In genomic region chrX:53341531-53341930, GRCm38 (mm10) we compare ENCODE assay signal across 10 mouse cellular contexts. TPM values are rescaled to one million over a fixed set of nuclear protein-coding genes. Genes with fewer than 3 reads are reported as not detected.
DNase-seq lines count a peak whose midpoint lies in the region; ATAC-seq and TF ChIP-seq lines count a peak whose summit lies in the region.
"Had no signal": no experiment of that assay in that cellular context is flagged by ENCODE, and none has a peak within 500 bp of the region (broad histone marks: within the 10 kb centered on the region; RNA-seq: fewer than 3 reads in every experiment).

No protein-coding gene starts in this region.

- peaks cover 2% of the 10 kb centered on the region; the same call in 1 of the 2 replicates for H3K36me3 ChIP-seq in heart, embryonic 10.5 days
- H3K36me3 ChIP-seq in embryonic facial prominence, embryonic 11.5 days (replicated peaks; ENCODE audit: control insufficient read depth, insufficient read depth, low read depth, low read length), result no peaks in the 10 kb centered on the region
- H3K36me3 ChIP-seq in midbrain, postnatal 0 days (ENCODE audit: insufficient read depth, low read length), result no peaks in the 10 kb centered on the region
- H3K36me3 ChIP-seq: embryonic facial prominence, embryonic 12.5 days; limb, embryonic 15.5 days had no signal

- TF ChIP-seq CTCF in midbrain, postnatal 0 days (IDR thresholded peaks at IDR 0.05), result peak; percentile 70

- H3K4me3 ChIP-seq in heart, embryonic 10.5 days, result no peak overlapping the region
- H3K4me3 ChIP-seq in embryonic facial prominence, embryonic 11.5 days (ENCODE audit: low read depth, low read length), result no peak overlapping the region
- no peak overlapping the region for H3K4me3 ChIP-seq in midbrain, postnatal 0 days (ENCODE audit: low read depth, low read length)
- H3K4me3 ChIP-seq: embryonic facial prominence, embryonic 12.5 days; limb, embryonic 15.5 days had no signal

- peak; percentile 31 for DNase-seq in heart, adult 8-10 months (ENCODE audit: low spot score)
- no peak for DNase-seq in heart, embryonic 10.5 days (ENCODE audit: low spot score)
- peak; percentile 43 to 63 for DNase-seq in CD8-positive naive resting alpha-beta T cell, adult 2 months (ENCODE audit: low read depth in 2 of 2, low spot score in 2 of 2)
- peak; percentile 39 to 55 for DNase-seq in adrenal gland, postnatal 36 days
- DNase-seq in embryonic facial prominence, embryonic 11.5 days (ENCODE audit: low spot score), result peak; percentile 49
- peak; percentile 69 to 75 for DNase-seq in kidney, postnatal 4 days
- peak; percentile 8 for DNase-seq in midbrain, postnatal 0 days (ENCODE audit: low spot score)
- peak; percentile 3 to 12 for DNase-seq in thymus, adult 18-20 months

- H3K9me3 ChIP-seq in heart, embryonic 10.5 days, result no peaks in the 10 kb centered on the region
- no peaks in the 10 kb centered on the region for H3K9me3 ChIP-seq in embryonic facial prominence, embryonic 11.5 days (replicated peaks; ENCODE audit: control insufficient read depth, low read length)
- H3K9me3 ChIP-seq in midbrain, postnatal 0 days (ENCODE audit: low read length), result no peaks in the 10 kb centered on the region
- H3K9me3 ChIP-seq: embryonic facial prominence, embryonic 12.5 days; limb, embryonic 15.5 days had no signal

- 61% methylated on average over 2 of the region's 2 CpGs for WGBS in heart, embryonic 10.5 days
- 59% methylated on average over 2 of the region's 2 CpGs for WGBS in embryonic facial prominence, embryonic 11.5 days
- 65% methylated on average over 2 of the region's 2 CpGs for WGBS in midbrain, postnatal 0 days

- H3K4me2 ChIP-seq in embryonic facial prominence, embryonic 11.5 days (ENCODE audit: low read depth, low read length), result no peak overlapping the region
- H3K4me2 ChIP-seq in midbrain, postnatal 0 days (ENCODE audit: low read depth, low read length, poor library complexity, severe bottlenecking), result no peak overlapping the region
- H3K4me2 ChIP-seq: embryonic facial prominence, embryonic 12.5 days; limb, embryonic 15.5 days had no signal

- no peak overlapping the region for H3K27ac ChIP-seq in heart, embryonic 10.5 days
- no peak overlapping the region for H3K27ac ChIP-seq in embryonic facial prominence, embryonic 11.5 days (replicated peaks; ENCODE audit: low read depth, low read length)
- H3K27ac ChIP-seq in midbrain, postnatal 0 days (ENCODE audit: low read depth, low read length), result no peak overlapping the region
- H3K27ac ChIP-seq: embryonic facial prominence, embryonic 12.5 days; limb, embryonic 15.5 days had no signal

- no peak for ATAC-seq in embryonic facial prominence, embryonic 11.5 days (replicated peaks; ENCODE audit: insufficient number of reproducible peaks, low FRiP score, low TSS enrichment, low read depth)
- ATAC-seq in midbrain, postnatal 0 days (ENCODE audit: low FRiP score), result no peak

- no peak overlapping the region for H3K9ac ChIP-seq in embryonic facial prominence, embryonic 11.5 days (replicated peaks; ENCODE audit: low read length)
- H3K9ac ChIP-seq in midbrain, postnatal 0 days (replicated peaks; ENCODE audit: low read length, poor library complexity, severe bottlenecking), result no peak overlapping the region
- H3K9ac ChIP-seq: embryonic facial prominence, embryonic 12.5 days; limb, embryonic 15.5 days had no signal

- no peaks in the 10 kb centered on the region for H3K27me3 ChIP-seq in heart, embryonic 10.5 days (ENCODE audit: insufficient read depth, poor library complexity, severe bottlenecking)
- H3K27me3 ChIP-seq in embryonic facial prominence, embryonic 11.5 days (ENCODE audit: control insufficient read depth, insufficient read depth, low read length), result no peaks in the 10 kb centered on the region
- no peaks in the 10 kb centered on the region for H3K27me3 ChIP-seq in midbrain, postnatal 0 days (ENCODE audit: insufficient read depth, low read length)
- H3K27me3 ChIP-seq: embryonic facial prominence, embryonic 12.5 days; limb, embryonic 15.5 days had no signal

- H3K4me1 ChIP-seq in heart, embryonic 10.5 days, result no peaks in the 10 kb centered on the region
- no peaks in the 10 kb centered on the region for H3K4me1 ChIP-seq in embryonic facial prominence, embryonic 11.5 days (ENCODE audit: control insufficient read depth, insufficient read depth, low read length)
- no peaks in the 10 kb centered on the region for H3K4me1 ChIP-seq in midbrain, postnatal 0 days (ENCODE audit: insufficient read depth, low read length)
- H3K4me1 ChIP-seq: embryonic facial prominence, embryonic 12.5 days; limb, embryonic 15.5 days had no signal

RNA-seq across cellular contexts. Expression of gene Mospd1, which starts 28.8 kb away (rescaled TPM):
- total RNA-seq in heart, adult 8-10 months (2022), result 10 to 100 TPM; 33.2 to 39.2 (median 37.2) TPM
- 40.6 and 45.2 TPM in 2 replicates for polyA plus RNA-seq in heart, embryonic 10.5 days (2016; fragmentation: Nextera tagmentation; extraction: Ambion mirVana)
- total RNA-seq in adrenal gland, postnatal 36 days (2021), result 10 to 100 TPM; 24.8 to 26.3 TPM
- polyA plus RNA-seq in embryonic facial prominence, embryonic 11.5 days (2014; fragmentation: Nextera tagmentation; extraction: Ambion mirVana), result 61.4 and 61.6 TPM in 2 replicates
- total RNA-seq in midbrain, postnatal 0 days (2014; rRNA removed), result 16.4 and 26.7 TPM in 2 replicates
- polyA plus RNA-seq in midbrain, postnatal 0 days (2015; fragmentation: Nextera tagmentation; extraction: Ambion mirVana), result 29.5 and 30.4 TPM in 2 replicates
